Mouse (Mus musculus) CH12.LX (cell line): ENCODE data around the gene Lbh. TPM values are rescaled to one million over a fixed set of nuclear protein-coding genes. Genes with fewer than 3 reads are reported as not detected.

Experiments used
- DNase-seq: peaks from one replicate; pipeline ENCODE4 v3.0.0-alpha.2; 2013; ENCODE audit errors: extremely low read depth
- H3K27ac ChIP-seq: 2 replicates; pipeline ENCODE4 v1.5.1; 2012; ENCODE audit warnings: low read depth, mild to moderate bottlenecking, control low read depth, moderate library complexity; ENCODE audit not compliant: insufficient read depth
- H3K27me3 ChIP-seq: replicated peaks from 2 replicates; pipeline ENCODE3; 2012; ENCODE audit warnings: inconsistent platforms
- H3K36me3 ChIP-seq, 2 experiments: replicated peaks in 1 of 2; 2 replicates each; pipeline versions ENCODE3 to v1.6.1; 2012; ENCODE audit warnings: inconsistent platforms in 1 of 2, low read length in 1 of 2, mild to moderate bottlenecking in 1 of 2, mixed read lengths in 1 of 2, moderate library complexity in 1 of 2; ENCODE audit not compliant: control insufficient read depth in 1 of 2, insufficient read depth in 1 of 2
- H3K4me1 ChIP-seq, 2 experiments: 2 replicates each; pipeline ENCODE4 v1.6.1; 2012; ENCODE audit warnings: inconsistent platforms in 1 of 2, moderate library complexity in 1 of 2; ENCODE audit not compliant: insufficient read depth in 2 of 2, control insufficient read depth in 1 of 2
- H3K4me2 ChIP-seq: 2 replicates; pipeline ENCODE4 v1.6.1; 2012; ENCODE audit warnings: low read depth, mild to moderate bottlenecking, control low read depth; ENCODE audit not compliant: poor library complexity, insufficient read depth, severe bottlenecking
- H3K4me3 ChIP-seq, 3 experiments: fragments of 150-350 bp in 1 of 3; sonication (generic) in 1 of 3; replicated peaks in 1 of 3; 2 replicates each; pipeline versions ENCODE3 to v1.5.1; 2011 to 2012; ENCODE audit warnings: low read depth in 2 of 3, low read length in 2 of 3, mild to moderate bottlenecking in 2 of 3, moderate library complexity in 2 of 3, control low read depth in 1 of 3, improper control_type of control experiment in 1 of 3, inconsistent platforms in 1 of 3, mixed read lengths in 1 of 3; ENCODE audit not compliant: poor library complexity in 1 of 3
- H3K79me2 ChIP-seq: replicated peaks from 2 replicates; pipeline ENCODE4 v1.6.1; 2012; ENCODE audit warnings: mild to moderate bottlenecking, moderate library complexity; ENCODE audit not compliant: control insufficient read depth, poor library complexity, insufficient read depth, severe bottlenecking; ENCODE audit errors: extremely low read depth
- H3K9ac ChIP-seq: 2 replicates; pipeline ENCODE4 v1.6.1; 2012; ENCODE audit warnings: low read depth, mild to moderate bottlenecking, control low read depth, moderate library complexity; ENCODE audit not compliant: insufficient read depth
- H3K9me3 ChIP-seq: replicated peaks from 2 replicates; pipeline ENCODE3; 2012; ENCODE audit warnings: low read length, inconsistent platforms, mixed read lengths
- BHLHE40 ChIP-seq: IDR thresholded peaks from 2 replicates; pipeline ENCODE4 v1.6.1; 2011; ENCODE audit warnings: mild to moderate bottlenecking, low read depth, low read length, improper control_type of control experiment
- CTCF ChIP-seq, 2 experiments: IDR thresholded peaks in 1 of 2; conservative IDR thresholded peaks in 1 of 2; 2 replicates each; pipeline ENCODE4 v1.5.1; 2011 to 2012; ENCODE audit warnings: low read depth in 2 of 2, low read length in 2 of 2, improper control_type of control experiment in 1 of 2, inconsistent platforms in 1 of 2, mild to moderate bottlenecking in 1 of 2, moderate library complexity in 1 of 2
- ETS1 ChIP-seq: conservative IDR thresholded peaks from 2 replicates; pipeline ENCODE4 v1.6.1; 2012; ENCODE audit warnings: low read depth, mild to moderate bottlenecking, inconsistent platforms, low read length, improper control_type of control experiment, moderate library complexity
- GABPA ChIP-seq: IDR thresholded peaks from 2 replicates; pipeline ENCODE4 v1.6.1; 2012; ENCODE audit warnings: low read depth, low read length, improper control_type of control experiment, inconsistent platforms; ENCODE audit not compliant: insufficient replicate concordance
- HCFC1 ChIP-seq: IDR thresholded peaks from 2 replicates; pipeline ENCODE4 v1.6.1; 2012; ENCODE audit warnings: low read depth, mild to moderate bottlenecking, inconsistent platforms, low read length, improper control_type of control experiment
- KAT2A ChIP-seq: IDR thresholded peaks from 2 replicates; pipeline ENCODE4 v1.6.1; 2012; ENCODE audit warnings: low read length, improper control_type of control experiment, inconsistent platforms; ENCODE audit not compliant: insufficient replicate concordance
- MAX ChIP-seq: IDR thresholded peaks from 2 replicates; pipeline ENCODE4 v1.6.1; 2011; ENCODE audit warnings: low read length, improper control_type of control experiment
- NELFE ChIP-seq: IDR thresholded peaks from 2 replicates; pipeline ENCODE4 v1.6.1; 2011; ENCODE audit warnings: low read depth, low read length, improper control_type of control experiment
- PAX5 ChIP-seq: IDR thresholded peaks from 2 replicates; pipeline ENCODE4 v1.6.1; 2012; ENCODE audit warnings: low read length, inconsistent platforms, mixed read lengths
- POLR2A ChIP-seq: IDR thresholded peaks from 2 replicates; pipeline ENCODE4 v1.6.1; 2011; ENCODE audit warnings: low read depth, mild to moderate bottlenecking, improper control_type of control experiment, low read length
- RAD21 ChIP-seq: IDR thresholded peaks from 2 replicates; pipeline ENCODE4 v1.6.1; 2011; ENCODE audit warnings: low read depth, mild to moderate bottlenecking, low read length, improper control_type of control experiment, moderate library complexity
- SMC3 ChIP-seq: IDR thresholded peaks from 2 replicates; pipeline ENCODE4 v1.6.1; 2011; ENCODE audit warnings: low read depth, low read length, improper control_type of control experiment
- ZMIZ1 ChIP-seq: IDR thresholded peaks from 2 replicates; pipeline ENCODE4 v1.6.1; 2012; ENCODE audit warnings: low read depth, mild to moderate bottlenecking, inconsistent platforms, low read length, improper control_type of control experiment
- ZNF384 ChIP-seq: IDR thresholded peaks from 2 replicates; pipeline ENCODE4 v1.6.1; 2012; ENCODE audit warnings: low read depth, low read length, improper control_type of control experiment, inconsistent platforms
- dilution Hi-C: fragments of 300-500 bp; cut with MboI; formaldehyde crosslinking; loops from 2 replicates; pipeline ENCODE4 v1.14.3; 2020; ENCODE audit warnings: low sequenced_read_pairs; ENCODE audit not compliant: extremely low pct_unique_long_range_greater_than_20kb, extremely low pct_ligation_motif_present
- in situ Hi-C: fragments of 300-500 bp; cut with MboI; formaldehyde crosslinking; loops from 3 replicates; pipeline ENCODE4 v1.14.3; 2019; ENCODE audit warnings: low sequenced_read_pairs, low pct_ligation_motif_present, low pct_unique_long_range_greater_than_20kb, mixed read lengths
- polyA plus RNA-seq: library from polyadenylated mRNA; unstranded; fragments of >175 nt; gene quantifications from 2 replicates; pipeline ENCODE4 v1.2.1, GENCODE M21; 2012; ENCODE audit warnings: low read depth; ENCODE audit not compliant: insufficient read length
- total RNA-seq, 2 experiments: library from RNA; depleted of rRNA; stranded (reverse); fragments of 300-350 nt in 1 of 2; fragments of >200 nt in 1 of 2; gene quantifications; 2 replicates each; pipeline ENCODE4 v1.2.3; 2012 to 2014

Lbh gene
- total and polyA plus RNA-seq, 3 experiments = 14.4 to 30.0 (median 16.7) TPM

DNA sequence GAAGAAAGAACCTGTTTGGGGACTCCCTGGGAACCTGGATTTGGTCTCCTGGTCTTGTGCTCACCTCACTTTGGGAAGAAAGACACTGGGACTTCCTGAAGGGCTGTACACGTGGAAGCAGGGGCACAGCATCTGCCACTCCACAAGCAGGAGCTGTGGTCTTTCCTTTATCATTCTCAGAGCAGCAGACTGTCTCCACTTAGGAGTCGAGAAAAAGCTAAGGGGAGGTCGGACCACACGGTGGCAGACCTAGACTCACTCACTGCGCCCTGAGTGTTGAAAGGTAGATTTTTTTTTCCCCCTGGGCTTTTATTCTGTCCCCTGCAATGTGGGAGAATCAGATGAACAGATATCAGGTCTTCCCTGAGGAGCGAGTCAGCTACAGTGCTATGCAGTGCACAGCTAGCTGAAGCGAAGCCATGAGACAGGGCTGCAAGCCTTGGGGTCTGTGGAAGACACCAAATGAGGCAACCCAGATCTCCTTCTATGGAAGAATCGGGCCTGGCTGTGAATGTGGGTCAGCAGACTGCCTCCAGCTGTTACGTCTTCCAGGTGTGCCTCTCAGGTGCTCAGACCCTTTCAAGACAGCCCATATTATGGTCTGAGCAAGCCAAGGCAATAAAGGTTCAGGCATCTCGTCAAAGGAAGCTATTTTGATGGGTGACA, 11.7 kb upstream of the Lbh start:
- Histone ChIP-seq H3K4me2 (no peak overlapping the region), H3K9ac (no peak overlapping the region), H3K4me1 (peaks cover 8 to 47% of the 10 kb centered on the region in 2 experiments), H3K36me3 (no peaks in the 10 kb centered on the region), H3K27ac (no peak overlapping the region), H3K27me3 (no peaks in the 10 kb centered on the region), H3K79me2 (no peaks in the 10 kb centered on the region), H3K4me3 (no peak overlapping the region), H3K9me3 (no peaks in the 10 kb centered on the region)
- dilution Hi-C loops (no loop called here), in situ Hi-C loops (loop anchor here (10.0 kb wide), 1 partner anchor 388 kb away; no protein-coding TSS in a partner anchor)
- no peak for DNase-seq
- TF ChIP-seq HCFC1 (no peak), SMC3 (peak; percentile 20; the same call in 1 of the 2 replicates), NELFE (no peak), MAX (no peak), POLR2A (no peak), RAD21 (peak; percentile 32), ZNF384 (peak; percentile 47; the same call in 1 of the 2 replicates), BHLHE40 (no peak), GABPA (no peak), CTCF (conservative IDR thresholded peaks at IDR 0.05 in 1 of 2, IDR thresholded peaks at IDR 0.05 in 1 of 2; ENCODE audit: low read depth in 2 of 2, low read length in 2 of 2) (peak in 1 of 2 experiments; percentile 34; a peak in 1 of 4 replicates), PAX5 (no peak), ETS1 (no peak), ZMIZ1 (no peak)

DNA sequence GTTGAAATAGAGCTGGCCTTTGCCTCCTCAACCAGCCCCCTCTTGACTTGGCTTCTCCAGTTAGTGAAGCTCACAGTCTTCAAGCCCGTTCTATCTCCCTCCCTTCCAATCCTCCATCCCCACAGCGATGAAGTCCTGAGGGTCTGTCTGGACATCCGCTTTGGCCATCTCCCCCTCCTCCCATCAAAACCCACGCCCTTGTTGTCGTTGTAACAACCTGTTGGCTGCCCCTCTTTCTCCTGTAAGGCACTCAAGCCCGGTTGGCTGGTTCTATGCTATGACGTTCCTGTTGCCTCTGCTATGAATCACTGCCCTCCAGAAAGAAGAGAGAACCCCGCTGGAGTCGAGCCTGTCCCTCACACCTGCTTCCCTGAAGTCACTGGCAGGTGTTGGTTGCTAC, 10.9 kb upstream of the Lbh start:
- no peak for TF ChIP-seq KAT2A
- H3K9ac ChIP-seq = no peak overlapping the region
- no peak overlapping the region for H3K4me3 ChIP-seq
- H3K27ac ChIP-seq = no peak overlapping the region
- H3K4me2 ChIP-seq = no peak overlapping the region
- H3K79me2 ChIP-seq = no peaks in the 10 kb centered on the region
- dilution Hi-C loops = no loop called here
- peaks cover 7 to 41% of the 10 kb centered on the region in 2 experiments for H3K4me1 ChIP-seq
- in situ Hi-C loops = loop anchor here (10.0 kb wide), 1 partner anchor 388 kb away; no protein-coding TSS in a partner anchor
- DNase-seq = no peak
- H3K36me3 ChIP-seq = no peaks in the 10 kb centered on the region
- H3K27me3 ChIP-seq = no peaks in the 10 kb centered on the region
- no peaks in the 10 kb centered on the region for H3K9me3 ChIP-seq
